Mouse (Mus musculus): Measurements from ENCODE around the gene Adamts12.

GRCm38 (mm10) chr15:11037376-11037695, 27.3 kb upstream of the Adamts12 start:
- no peak for TF ChIP-seq CTCF (conservative IDR thresholded peaks at IDR 0.05; ENCODE audit: low read length)
- no peak for TF ChIP-seq NANOG (IDR thresholded peaks at IDR 0.05; ENCODE audit: borderline replicate concordance, low read length)
- no peak for TF ChIP-seq POU5F1 (IDR thresholded peaks at IDR 0.05; ENCODE audit: borderline replicate concordance, low read length)

Measured in E14TG2a.4 (cell line).